Mouse (Mus musculus) ES-Bruce4 (cell line): Measurements from ENCODE around the gene Prkce.

Experiments
- CTCF ChIP-seq: IDR thresholded peaks from one replicate; pipeline ENCODE4 v1.8.1; 2011; ENCODE audit warnings: low read depth, low read length
- EP300 ChIP-seq: IDR thresholded peaks from 2 replicates; pipeline ENCODE4 v1.6.1; 2011; ENCODE audit warnings: low read depth, low read length; ENCODE audit not compliant: insufficient read depth
- POLR2A ChIP-seq: IDR thresholded peaks from one replicate; pipeline ENCODE4 v1.8.1; 2011; ENCODE audit warnings: low read length; ENCODE audit not compliant: insufficient read depth

DNA sequence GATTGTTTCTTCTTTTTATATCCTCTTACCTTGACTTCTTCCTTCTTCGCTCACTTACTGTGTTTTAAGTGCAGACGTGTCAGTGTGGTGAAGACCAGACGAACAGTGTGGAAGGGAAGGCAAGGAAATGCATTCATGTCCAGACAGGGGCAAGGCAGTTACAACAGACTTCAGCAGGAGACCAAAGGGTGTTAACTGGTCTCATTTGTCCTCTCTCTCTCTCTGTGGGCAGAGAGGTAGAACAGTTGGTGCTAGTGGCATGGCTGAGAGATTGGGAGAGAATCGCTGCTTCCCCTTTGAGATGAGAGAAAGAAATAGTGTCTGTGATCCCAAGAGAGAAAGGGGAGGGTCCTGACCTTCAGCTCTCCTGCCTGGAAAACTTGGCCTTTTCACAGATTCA, 186.5 kb downstream of the Prkce start:
- TF ChIP-seq POLR2A (no peak), CTCF (no peak), EP300 (no peak)
